Mouse (Mus musculus): Measurements from ENCODE around the gene Rab23.
"Not testable (repeated sequence)": the region's sequence is repeated elsewhere in the genome, so short reads cannot be mapped to it uniquely, and the experiment has no call there.

Gene Rab23

DNA sequence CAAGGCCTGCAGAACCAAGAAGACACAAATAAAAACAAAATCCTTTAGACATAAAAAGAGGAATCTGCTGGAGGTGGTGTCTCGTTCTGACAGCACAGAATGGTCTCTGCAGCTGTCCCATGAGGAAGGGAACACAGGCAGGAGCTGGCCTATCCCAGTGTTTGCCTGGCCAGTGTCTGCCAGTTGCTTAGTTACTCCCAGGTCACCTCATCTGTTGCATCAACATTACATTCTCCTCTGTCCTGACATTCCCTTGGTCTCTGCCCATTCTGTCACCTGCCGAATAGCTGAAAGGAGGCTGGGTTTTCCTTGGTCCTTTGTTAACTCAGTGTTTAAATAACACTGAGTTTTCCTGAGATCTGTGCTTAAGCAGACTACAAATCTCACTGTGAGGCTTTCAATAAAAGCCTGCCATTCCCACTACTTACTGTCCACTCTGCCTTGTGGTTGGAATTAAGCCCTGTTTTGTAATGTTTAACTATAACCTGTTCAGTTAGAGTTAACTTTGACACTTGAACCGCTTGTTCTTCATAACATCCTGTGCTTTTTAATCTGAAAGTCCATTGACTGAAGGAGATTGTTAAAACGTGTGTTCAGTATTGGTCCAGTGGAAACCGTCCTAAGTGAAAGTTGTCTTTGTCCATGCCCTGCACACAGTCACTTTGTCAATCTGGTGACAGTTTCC lies 14.5 kb downstream of the Rab23 start:
- no peak for DNase-seq (ENCODE audit: low spot score)

GRCm38 (mm10) chr1:33738281-33738680 lies 18.6 kb downstream of the Rab23 start:
- DNase-seq (ENCODE audit: low spot score): no peak

DNA sequence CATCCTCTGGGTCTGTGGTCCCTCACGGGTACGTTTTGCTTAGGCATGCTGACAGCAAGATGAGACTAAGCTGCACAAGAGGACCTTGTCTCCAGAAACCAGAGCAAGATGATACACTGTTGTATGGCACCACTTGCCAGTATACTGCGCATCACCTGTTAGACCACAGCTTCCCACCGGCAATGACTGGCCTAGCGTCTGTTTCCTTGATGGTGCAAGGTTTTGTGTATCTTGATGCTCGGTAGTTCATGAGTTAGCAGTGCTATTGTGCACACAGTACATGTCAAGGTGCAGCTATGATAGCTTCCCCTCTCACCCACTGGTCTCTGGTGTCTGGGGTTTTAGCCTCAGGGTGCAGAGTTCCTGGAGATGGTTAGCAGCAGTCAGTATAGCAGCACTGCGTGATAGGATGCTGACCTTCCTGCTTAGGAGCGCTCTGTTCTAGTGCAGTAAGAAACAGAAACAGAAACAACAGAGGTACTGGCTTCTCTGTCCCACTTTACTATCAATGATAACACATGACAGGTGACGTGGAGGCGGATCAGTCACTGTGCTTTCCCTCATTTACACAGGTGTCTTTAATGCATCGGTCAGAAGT lies 19.1 kb downstream of the Rab23 start:
- DNase-seq (ENCODE audit: low spot score): no peak

GRCm38 (mm10) chr1:33739302-33739701 lies 19.6 kb downstream of the Rab23 start:
- peak; percentile 74 for DNase-seq (ENCODE audit: low spot score)

GRCm38 (mm10) chr1:33742903-33743302 lies 23.2 kb downstream of the Rab23 start:
- DNase-seq (ENCODE audit: low spot score): no peak

GRCm38 (mm10) chr1:33744815-33745214 lies 25.1 kb downstream of the Rab23 start:
- not testable (repeated sequence) for DNase-seq (ENCODE audit: low spot score)

GRCm38 (mm10) chr1:33745901-33746300 lies 26.2 kb downstream of the Rab23 start:
- DNase-seq (ENCODE audit: low spot score): no peak

- DNase-seq (ENCODE audit: low spot score): no peak
Measured at GRCm38 (mm10) chr1:33749109-33749508, 29.4 kb downstream of the Rab23 start.

DNA sequence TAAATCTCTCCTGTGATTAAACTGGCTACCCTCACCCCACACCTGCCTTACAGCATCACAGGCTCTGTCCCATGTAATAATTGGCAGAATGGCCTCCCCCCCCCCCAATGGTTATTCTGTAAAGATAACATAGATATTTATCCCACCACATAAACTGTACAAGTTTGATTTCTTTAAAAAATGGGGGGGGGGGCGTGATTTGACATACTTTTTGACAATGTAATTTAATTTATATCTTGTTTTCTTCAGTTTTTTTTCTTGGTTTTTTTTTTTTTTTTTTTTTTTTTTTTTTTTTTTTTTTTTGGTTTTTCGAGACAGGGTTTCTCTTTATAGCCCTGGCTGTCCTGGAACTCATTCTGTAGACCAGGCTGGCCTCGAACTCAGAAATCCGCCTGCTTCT lies 30.0 kb downstream of the Rab23 start:
- DNase-seq (ENCODE audit: low spot score): not testable (repeated sequence)

- DNase-seq (ENCODE audit: low spot score): no peak
Measured at GRCm38 (mm10) chr1:33751283-33751682, 31.6 kb downstream of the Rab23 start.

DNA sequence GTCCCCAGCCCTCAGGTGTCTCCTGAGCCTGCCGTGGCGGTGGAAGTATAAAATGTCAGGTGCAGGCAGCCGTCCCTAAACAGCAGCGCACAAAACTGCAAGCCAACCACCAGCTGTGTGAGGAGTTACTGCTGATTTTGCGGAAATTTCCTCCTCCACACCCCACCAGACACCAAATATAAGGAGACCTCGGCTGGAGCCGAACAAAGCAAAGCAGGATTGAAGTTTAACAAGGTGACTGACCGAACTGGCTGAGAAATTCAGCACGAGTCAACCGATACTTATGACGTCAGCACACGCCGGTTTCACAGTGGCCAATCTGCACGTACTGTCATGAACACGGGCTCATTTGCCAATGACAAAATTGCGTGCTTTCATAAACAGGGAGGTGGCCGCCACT lies 34.4 kb downstream of the Rab23 start:
- no peak for DNase-seq (ENCODE audit: low spot score)

GRCm38 (mm10) chr1:33754965-33755735 lies 35.5 kb downstream of the Rab23 start:
- DNase-seq (ENCODE audit: low spot score): no peak

DNA sequence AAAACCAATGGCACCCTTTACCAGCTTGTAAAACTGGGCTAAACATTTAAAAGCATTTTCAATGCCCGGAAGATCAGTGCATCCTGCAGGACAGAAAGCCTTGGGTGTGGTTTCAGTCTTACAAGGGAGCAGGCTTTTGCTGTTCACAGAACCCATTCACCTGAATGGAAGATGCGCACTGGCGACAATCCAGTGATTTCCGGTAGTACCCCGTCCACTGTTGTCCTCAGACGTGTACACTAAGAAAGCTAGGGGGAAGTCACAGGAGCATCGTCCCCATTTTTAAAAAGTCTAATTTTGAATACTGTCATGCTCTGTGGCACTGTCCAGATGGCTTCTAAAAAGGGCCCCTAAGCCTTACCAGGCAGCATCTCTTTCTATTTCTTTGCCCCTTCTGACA lies 36.1 kb downstream of the Rab23 start:
- no peak for DNase-seq (ENCODE audit: low spot score)

DNA sequence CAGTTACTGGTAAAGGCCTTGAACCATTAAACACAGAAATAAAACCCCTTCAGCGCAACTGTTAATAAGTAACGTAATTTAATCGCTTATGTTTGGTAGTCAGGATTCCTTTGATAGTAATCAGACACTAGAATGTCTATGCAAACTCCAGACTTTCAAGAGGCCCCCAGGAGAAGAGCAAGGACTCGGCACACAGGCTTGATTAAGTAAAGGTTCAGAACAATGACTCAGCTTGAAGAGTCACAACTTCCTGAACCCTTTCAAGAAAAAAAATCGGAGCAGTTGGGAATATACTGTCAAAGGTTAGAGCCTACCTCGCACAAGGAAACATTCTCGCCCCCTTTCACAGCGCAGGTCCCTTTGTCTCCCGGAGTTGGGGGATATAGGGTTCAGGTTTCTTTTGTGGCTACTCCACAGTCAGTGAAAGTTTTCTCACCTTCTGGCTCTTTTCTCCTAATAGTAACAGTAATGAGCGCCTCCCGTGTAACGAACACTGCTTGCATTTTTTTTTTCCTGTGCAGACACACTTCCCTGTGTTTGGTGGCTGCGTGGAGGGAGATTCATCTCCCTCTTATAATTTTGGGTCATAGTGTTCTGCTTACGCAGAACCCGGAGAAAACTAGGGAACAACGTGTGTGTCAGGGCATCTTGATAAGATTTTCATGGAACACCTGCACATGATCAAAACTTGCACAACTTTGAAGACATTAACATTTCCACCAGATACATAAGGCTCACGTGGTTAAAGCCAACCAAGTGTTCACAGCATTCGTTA lies 36.8 kb downstream of the Rab23 start:
- DNase-seq (ENCODE audit: low spot score): no peak

GRCm38 (mm10) chr1:33757033-33757413 lies 37.3 kb downstream of the Rab23 start:
- DNase-seq (ENCODE audit: low spot score): no peak

DNA sequence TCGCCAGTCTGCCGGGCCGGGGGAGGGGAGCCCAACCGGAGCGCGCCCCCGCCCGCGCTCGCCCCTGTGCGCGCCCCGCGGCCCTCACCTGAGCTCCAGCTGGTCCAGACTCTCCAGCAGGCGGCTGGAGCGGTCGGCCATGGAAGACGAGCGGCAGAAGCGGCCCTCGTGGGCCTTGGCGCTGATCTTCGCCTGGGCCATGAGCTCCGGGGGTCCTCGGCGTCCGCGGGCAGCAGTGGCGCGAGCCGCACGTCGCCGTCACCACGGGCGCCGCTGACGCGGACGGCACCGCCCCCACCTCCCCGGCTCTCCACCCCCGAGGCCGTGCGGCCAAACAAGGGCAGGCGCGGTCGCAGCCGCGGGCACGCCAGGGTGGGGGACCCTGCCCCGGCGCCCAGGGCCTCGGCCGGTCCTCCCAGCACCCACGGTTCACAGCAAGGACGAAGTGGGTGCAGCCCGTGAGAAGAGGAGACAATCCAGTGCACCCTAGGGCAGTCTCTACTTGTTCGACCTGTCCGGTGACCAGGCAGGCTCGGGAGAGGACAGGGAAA lies 37.9 kb downstream of the Rab23 start, which contains the start of gene Bag2:
Gene Bag2, minus strand, starts transcription at position 305 of the 551 bp plus-strand sequence.
- DNase-seq (ENCODE audit: low spot score): peak; percentile 51

GRCm38 (mm10) chr1:33758488-33758887 lies 38.8 kb downstream of the Rab23 start:
- no peak for DNase-seq (ENCODE audit: low spot score)

DNA sequence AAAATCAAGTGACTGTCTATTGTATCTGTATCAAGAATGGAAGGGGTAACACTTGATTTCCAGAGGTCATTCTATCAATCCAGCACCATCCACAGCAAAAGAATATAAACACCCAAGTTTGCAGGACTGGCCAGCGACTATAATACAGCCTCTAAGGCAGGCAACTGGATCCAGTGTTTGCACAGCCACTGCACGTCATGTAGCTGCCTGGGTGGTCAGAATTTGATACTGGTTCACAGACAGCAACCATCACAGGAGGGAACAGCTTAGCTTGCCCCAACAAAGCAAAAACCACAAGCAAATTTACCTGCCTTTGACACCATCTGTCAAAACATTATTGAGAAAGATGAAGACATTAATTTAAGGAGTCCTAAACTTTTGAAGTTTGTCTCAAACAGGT lies 44.1 kb downstream of the Rab23 start:
- DNase-seq (ENCODE audit: low spot score): no peak

- DNase-seq (ENCODE audit: low spot score): no peak
Measured at GRCm38 (mm10) chr1:33765468-33766080, 45.9 kb downstream of the Rab23 start.

DNA sequence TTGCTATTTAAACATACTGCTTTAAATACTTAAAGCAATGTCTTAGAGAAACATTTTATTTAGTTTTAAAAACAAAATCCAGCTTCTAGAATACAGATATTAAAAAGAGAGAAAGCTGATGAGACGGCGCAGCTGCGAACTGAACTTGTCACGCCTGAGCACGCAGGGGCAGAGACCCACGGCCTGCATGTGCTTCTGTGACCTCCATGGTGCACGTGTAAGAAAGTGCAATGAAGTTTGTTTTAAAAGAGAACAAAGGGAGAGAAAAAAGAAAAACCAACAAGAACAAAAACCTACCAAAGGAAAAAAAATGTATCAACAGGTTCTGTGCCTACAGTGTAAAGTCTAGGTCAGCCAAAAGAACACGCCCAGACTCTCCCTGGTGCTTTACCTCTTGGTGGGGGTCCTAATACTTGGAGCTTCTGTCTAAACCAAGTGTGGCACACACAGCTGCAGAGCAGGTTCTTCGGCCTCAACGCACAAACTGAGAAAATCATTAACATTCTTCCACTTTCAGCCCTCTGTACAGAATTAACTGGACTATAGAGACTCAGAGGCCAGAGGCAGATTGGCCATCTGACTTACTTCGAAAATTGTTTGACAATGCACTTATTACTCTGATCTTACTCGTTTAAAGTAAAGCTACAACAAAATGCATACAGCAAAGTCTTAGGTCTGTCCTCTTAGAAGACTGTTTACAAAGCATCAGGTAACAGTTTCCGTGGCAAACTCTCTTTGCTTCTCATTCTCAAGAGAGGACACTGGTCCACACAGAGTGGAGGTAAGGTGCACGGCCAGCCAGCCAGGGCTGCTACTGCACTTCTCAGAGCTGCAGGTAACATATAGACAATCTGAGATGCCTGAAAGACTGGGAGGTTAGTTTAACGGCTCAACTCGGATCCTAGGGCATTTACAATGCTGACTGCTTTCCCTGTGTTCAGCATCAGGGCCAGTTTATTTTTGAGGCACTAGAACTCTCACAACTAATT lies 47.1 kb downstream of the Rab23 start:
- DNase-seq (ENCODE audit: low spot score): no peak
